Mouse (Mus musculus): Measurements from ENCODE around the gene Antxr1. TPM values are rescaled to one million over a fixed set of nuclear protein-coding genes. Genes with fewer than 3 reads are reported as not detected.

The Antxr1 gene
- polyA plus RNA-seq, 1 experiment, result 8.1 TPM

DNA sequence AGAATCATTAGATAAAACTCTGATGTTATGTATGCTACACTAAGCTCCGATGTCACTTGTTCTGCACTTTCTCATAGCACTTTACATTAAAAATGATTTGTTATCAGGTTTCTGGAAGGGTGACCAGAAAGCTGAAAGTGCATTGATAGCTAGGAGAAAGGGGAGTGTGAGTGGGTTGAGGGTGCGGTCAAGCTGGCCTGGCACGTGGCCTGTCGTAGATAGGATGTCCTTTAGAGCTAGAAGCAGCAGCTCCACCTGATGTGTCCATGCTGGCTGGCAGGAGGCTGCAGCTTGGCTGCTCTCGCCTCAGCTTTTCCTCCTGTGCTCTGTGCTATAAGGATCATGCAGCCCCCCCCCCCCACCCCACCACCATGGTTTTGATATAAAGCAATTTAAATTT, 243.1 kb downstream of the Antxr1 start:
- TF ChIP-seq CTCF (IDR thresholded peaks at IDR 0.05; ENCODE audit: borderline replicate concordance, insufficient read depth, low read depth, low read length), result no peak
- TF ChIP-seq POLR2A (IDR thresholded peaks at IDR 0.05; ENCODE audit: borderline replicate concordance, insufficient read depth, low read length), result no peak
- Histone ChIP-seq H3K4me1 (ENCODE audit: control insufficient read depth, insufficient read depth, low read length) (no peaks in the 10 kb centered on the region), H3K27me3 (ENCODE audit: control insufficient read depth, insufficient read depth, low read length) (no peaks in the 10 kb centered on the region), H3K4me3 (replicated peaks; ENCODE audit: insufficient read depth, low read depth, low read length) (no peak overlapping the region), H3K27ac (ENCODE audit: insufficient read depth, low read length) (no peak overlapping the region)
- 95% methylated on average over 5 of the region's 5 CpGs for whole genome bisulfite sequencing
- DNase-seq, result no peak

DNA sequence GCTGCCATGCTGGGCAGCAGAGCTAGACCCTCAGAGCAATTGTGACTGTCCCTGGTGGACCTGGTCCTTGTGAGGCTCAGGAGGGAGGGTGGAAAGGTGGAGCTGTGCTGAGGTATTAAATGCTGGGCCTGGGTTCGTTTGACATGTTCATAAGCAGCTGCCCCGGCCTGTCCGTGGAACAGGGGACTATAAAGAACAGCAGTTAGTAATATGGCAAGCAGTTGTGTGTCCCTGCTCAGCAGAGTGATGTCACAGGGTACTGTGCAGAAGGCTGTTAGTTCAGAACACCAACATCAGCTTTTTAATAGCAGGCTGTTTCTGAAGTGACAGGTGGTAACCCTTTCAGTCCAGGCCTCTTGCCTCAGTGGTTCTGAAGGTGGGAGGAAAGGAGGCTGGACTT, 244.7 kb downstream of the Antxr1 start:
- 84% methylated on average over 3 of the region's 3 CpGs for WGBS
- no peak overlapping the region for H3K4me3 ChIP-seq (replicated peaks; ENCODE audit: insufficient read depth, low read depth, low read length)
- no peaks in the 10 kb centered on the region for H3K4me1 ChIP-seq (ENCODE audit: control insufficient read depth, insufficient read depth, low read length)
- H3K27ac ChIP-seq (ENCODE audit: insufficient read depth, low read length), result no peak overlapping the region
- no peak for DNase-seq
- TF ChIP-seq POLR2A (IDR thresholded peaks at IDR 0.05; ENCODE audit: borderline replicate concordance, insufficient read depth, low read length) (no peak), CTCF (IDR thresholded peaks at IDR 0.05; ENCODE audit: borderline replicate concordance, insufficient read depth, low read depth, low read length) (no peak)
- no peaks in the 10 kb centered on the region for H3K27me3 ChIP-seq (ENCODE audit: control insufficient read depth, insufficient read depth, low read length)

DNA sequence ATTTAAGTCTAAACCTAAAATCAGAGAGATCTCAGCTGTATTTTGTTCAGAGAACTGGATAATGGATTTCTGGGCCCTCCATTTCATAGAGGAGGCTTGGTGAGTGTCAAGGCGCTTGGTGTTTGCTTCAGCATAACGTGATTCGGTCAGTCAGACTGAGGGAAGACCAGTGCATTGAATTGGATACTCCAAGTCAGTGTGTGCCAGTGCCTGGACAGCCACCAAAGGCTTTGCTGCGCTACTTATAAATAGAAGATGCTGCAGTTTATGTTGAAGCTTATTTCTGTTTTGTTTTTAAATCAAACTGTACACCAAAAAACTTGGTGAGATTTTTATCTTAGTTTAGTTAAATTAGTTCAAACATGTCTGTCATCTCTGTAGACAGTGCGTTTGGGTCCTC, 247.3 kb downstream of the Antxr1 start:
- Histone ChIP-seq H3K4me3 (replicated peaks; ENCODE audit: insufficient read depth, low read depth, low read length) (no peak overlapping the region), H3K27ac (ENCODE audit: insufficient read depth, low read length) (no peak overlapping the region), H3K27me3 (ENCODE audit: control insufficient read depth, insufficient read depth, low read length) (no peaks in the 10 kb centered on the region), H3K4me1 (ENCODE audit: control insufficient read depth, insufficient read depth, low read length) (no peaks in the 10 kb centered on the region)
- no peak for DNase-seq
- 79% methylated on average over 5 of the region's 5 CpGs for WGBS
- no peak for TF ChIP-seq POLR2A (IDR thresholded peaks at IDR 0.05; ENCODE audit: borderline replicate concordance, insufficient read depth, low read length)

DNA sequence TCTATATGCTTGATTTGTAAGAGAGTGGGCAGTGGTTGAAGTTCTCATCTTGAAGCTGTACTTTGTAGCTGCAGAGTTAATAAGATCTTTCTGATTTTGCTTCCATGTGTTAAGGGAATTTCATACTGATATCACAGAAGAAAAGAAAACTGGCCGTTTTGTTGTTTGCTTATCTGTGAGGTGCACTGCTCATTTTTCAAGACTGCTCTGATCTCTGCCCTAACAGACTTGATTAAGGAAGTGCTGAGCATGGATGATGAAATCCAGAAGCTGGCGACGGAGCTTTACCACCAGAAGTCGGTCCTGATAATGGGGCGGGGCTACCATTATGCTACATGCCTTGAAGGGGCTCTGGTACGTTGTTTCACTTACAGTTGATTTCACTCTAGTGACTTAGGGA, 250.6 kb downstream of the Antxr1 start:
- WGBS, result 84% methylated on average over 6 of the region's 6 CpGs

More for the DNA sequence above, 250.6 kb downstream of the Antxr1 start:
- no peaks in the 10 kb centered on the region for H3K27me3 ChIP-seq (ENCODE audit: control insufficient read depth, insufficient read depth, low read length)
- H3K27ac ChIP-seq (ENCODE audit: insufficient read depth, low read length), result no peak overlapping the region
- DNase-seq, result no peak
- TF ChIP-seq CTCF (IDR thresholded peaks at IDR 0.05; ENCODE audit: borderline replicate concordance, insufficient read depth, low read depth, low read length) (no peak), POLR2A (IDR thresholded peaks at IDR 0.05; ENCODE audit: borderline replicate concordance, insufficient read depth, low read length) (no peak)
- H3K4me1 ChIP-seq (ENCODE audit: control insufficient read depth, insufficient read depth, low read length), result no peaks in the 10 kb centered on the region
- no peak overlapping the region for H3K4me3 ChIP-seq (replicated peaks; ENCODE audit: insufficient read depth, low read depth, low read length)

Other genes starting within 250 kb of the Antxr1 start
- 0.21 and 0.38 TPM in 2 replicates for gene D6Ertd527e, start 231.1 kb downstream of the Antxr1 start, polyA plus RNA-seq (2012; rRNA removed)
- gene Gkn1, start 15.1 kb upstream of the Antxr1 start, polyA plus RNA-seq (2012; rRNA removed), result 0.08 and 0.13 TPM in 2 replicates
- not detected in 2 replicates for gene Gkn2, start 37.5 kb upstream of the Antxr1 start, polyA plus RNA-seq (2012; rRNA removed)
- gene Gkn3, start 53.1 kb upstream of the Antxr1 start, polyA plus RNA-seq (2012; rRNA removed), result 19.9 and 25.1 TPM in 2 replicates
- gene Bmp10, start 93.2 kb upstream of the Antxr1 start, polyA plus RNA-seq (2012; rRNA removed), result not detected in 2 replicates
- gene Arhgap25, start 197.4 kb upstream of the Antxr1 start, polyA plus RNA-seq (2012; rRNA removed), result 0.39 and 0.70 TPM in 2 replicates

Measured in cerebellum, adult 2 months (tissue).